Mouse (Mus musculus): ENCODE measurements around the gene St3gal3.

Gene St3gal3

GRCm38 (mm10) chr4:118019640-118020039 lies 115.1 kb downstream of the St3gal3 start:
- no peak for DNase-seq (ENCODE audit: low spot score in 2 of 2)

DNA sequence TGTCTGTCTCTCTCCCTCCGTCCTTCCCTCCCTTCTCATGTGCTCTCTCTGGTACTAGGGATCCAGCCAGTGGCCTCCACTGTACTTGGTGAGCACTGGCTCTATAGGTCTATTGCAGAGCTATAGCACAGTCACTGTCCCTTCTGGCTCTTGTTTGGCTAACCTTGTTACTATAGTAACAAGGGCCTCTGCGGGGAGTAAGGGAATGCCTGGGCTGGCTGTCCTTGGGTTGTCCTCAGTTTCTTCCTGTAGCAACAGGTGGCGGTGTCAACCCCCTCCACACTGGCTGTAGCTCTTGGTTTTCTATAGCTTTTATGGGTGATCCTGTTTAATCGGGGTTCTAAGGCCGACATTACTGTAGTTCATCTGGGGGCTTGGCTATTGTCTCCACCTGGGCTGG lies 115.5 kb downstream of the St3gal3 start:
- DNase-seq (ENCODE audit: low spot score in 2 of 2): no peak

- no peak for DNase-seq (ENCODE audit: low spot score in 2 of 2)
Measured at GRCm38 (mm10) chr4:118017021-118017805, 117.5 kb downstream of the St3gal3 start.

DNA sequence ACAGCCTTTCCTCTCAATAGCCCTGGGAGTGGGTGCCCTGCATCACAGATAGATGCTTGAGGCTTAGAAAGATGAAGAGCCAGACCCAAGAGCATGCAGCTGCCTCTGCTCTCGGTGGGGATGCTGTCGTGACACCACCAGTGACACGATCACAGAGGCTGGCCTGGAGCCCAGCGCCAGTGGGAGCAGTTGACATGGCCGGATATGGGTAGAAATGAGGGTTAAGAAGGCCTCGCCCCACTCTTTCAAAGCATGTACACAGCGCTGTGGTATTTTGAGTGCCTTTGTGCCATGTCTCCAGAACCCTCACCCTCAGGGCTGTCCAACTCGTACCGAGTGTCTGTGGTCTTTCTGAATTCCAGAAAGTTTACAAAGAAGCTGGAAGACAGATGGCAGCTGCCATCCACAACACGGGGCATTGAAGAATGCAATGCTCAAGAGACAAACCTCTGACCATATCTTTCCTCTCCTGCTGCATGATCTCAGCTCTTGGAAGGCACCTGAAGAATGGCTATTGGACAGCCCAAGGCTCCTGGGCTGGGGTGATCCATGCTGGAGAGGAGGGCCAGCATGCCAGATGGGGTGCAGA lies 118.3 kb downstream of the St3gal3 start:
- no peak for DNase-seq (ENCODE audit: low spot score in 2 of 2)

- no peak for DNase-seq (ENCODE audit: low spot score in 2 of 2)
Measured at GRCm38 (mm10) chr4:118015636-118016035, 119.1 kb downstream of the St3gal3 start.

- DNase-seq (ENCODE audit: low spot score in 2 of 2): no peak
Measured at GRCm38 (mm10) chr4:118015126-118015525, 119.6 kb downstream of the St3gal3 start.

- no peak for DNase-seq (ENCODE audit: low spot score in 2 of 2)
Measured at GRCm38 (mm10) chr4:118010661-118011173, 124.0 kb downstream of the St3gal3 start.

GRCm38 (mm10) chr4:118008433-118009033 lies 126.2 kb downstream of the St3gal3 start:
- no peak for DNase-seq (ENCODE audit: low spot score in 2 of 2)

GRCm38 (mm10) chr4:118001355-118001754 lies 133.4 kb downstream of the St3gal3 start:
- DNase-seq (ENCODE audit: low spot score in 2 of 2): no peak

GRCm38 (mm10) chr4:118000605-118001208 lies 134.0 kb downstream of the St3gal3 start:
- DNase-seq (ENCODE audit: low spot score in 2 of 2): no peak

- DNase-seq (ENCODE audit: low spot score in 2 of 2): no peak
Measured at GRCm38 (mm10) chr4:117999951-118000350, 134.8 kb downstream of the St3gal3 start.

- DNase-seq (ENCODE audit: low spot score in 2 of 2): no peak
Measured at GRCm38 (mm10) chr4:117997381-117998269, 137.1 kb downstream of the St3gal3 start.

DNA sequence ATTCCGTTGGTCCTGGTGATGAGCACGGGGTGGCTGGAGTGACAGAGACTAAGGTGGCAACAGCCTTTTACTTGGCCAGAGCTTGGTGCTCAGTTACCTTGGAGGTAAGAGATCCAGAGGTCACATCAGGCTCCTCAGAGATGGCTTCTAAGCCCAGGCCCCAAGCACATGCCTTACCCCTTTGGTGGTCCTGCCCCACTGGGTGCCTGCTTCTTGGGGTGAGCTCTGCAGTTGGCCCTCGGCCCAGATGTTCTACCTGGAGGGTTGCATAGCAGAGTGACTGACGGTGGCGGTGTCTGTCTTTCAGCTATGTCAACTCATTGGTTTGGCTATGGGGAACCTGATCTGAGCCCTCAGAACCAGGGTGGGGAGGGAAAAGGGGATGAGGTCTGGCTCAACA lies 138.0 kb downstream of the St3gal3 start:
- DNase-seq (ENCODE audit: low spot score in 2 of 2): no peak

GRCm38 (mm10) chr4:117995461-117995860 lies 139.3 kb downstream of the St3gal3 start:
- no peak for DNase-seq (ENCODE audit: low spot score in 2 of 2)

DNA sequence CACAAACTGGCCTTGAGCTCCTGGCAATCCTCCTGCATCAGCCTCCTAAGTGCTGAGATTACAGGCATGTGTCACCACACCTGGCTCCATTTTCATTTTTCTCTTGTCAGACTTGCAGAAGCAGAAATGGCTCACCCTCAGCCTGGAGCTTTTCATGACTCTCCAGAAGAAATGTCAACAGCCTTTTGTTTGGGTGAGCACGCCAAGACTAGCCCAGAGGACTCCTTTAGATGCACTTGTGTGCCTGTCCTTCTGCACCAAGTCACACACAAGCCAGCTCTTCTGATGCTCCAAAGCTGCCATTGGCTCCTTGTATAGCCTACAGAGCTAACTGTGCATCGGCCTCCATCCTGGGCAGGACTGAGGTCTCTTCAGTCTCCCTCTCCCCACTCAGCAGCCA lies 141.3 kb downstream of the St3gal3 start:
- no peak for DNase-seq (ENCODE audit: low spot score in 2 of 2)

GRCm38 (mm10) chr4:117992872-117993271 lies 141.8 kb downstream of the St3gal3 start:
- no peak for DNase-seq (ENCODE audit: low spot score in 2 of 2)

DNA sequence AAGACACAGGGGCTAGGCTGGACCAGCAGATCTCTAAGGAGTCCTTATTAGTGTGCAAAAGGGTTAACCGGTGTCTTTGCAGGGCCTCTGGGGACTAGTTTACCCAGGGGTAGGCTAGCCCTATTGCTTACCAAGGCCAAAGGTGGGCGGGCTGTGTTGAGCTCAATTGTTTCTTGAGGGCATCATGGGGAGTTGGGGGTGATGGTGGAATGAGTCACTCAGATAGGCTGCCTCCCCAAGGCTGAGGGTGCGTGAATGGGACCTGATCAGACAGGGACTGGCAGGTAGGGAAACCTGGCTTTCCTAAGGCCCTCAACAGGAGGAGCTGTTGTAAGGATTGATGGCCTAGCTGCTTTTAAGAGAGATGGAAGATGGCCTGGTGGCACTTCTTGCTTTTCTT lies 142.7 kb downstream of the St3gal3 start:
- no peak for DNase-seq (ENCODE audit: low spot score in 2 of 2)

DNA sequence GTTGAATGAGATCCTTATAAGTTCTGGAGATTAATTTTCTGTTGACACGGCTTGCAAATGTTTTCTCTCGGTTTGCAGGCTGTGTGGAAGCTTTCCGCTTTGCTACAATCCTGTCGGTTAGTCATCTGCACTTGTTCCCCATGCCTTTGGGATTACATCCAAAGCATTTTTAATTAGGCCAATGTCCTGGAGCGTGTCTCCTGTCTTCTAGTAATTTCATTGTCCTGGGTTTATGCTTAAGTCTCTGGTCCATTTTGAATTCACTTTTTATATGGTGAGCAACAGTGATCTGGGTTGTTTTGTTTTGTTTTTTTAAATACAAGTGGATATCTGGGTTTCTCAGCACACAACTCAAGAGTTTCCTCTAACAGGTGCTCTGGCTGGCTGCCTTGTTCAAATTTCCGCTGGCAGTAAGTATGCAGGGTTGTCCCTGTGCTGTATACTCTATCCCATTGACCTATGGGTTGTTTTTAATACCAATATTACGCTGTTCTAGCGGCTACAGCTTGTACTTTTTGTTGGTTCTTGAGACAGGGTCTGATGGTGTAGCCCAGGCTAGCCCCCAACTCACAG lies 143.6 kb downstream of the St3gal3 start:
- no peak for DNase-seq (ENCODE audit: low spot score in 2 of 2)

- no peak for DNase-seq (ENCODE audit: low spot score in 2 of 2)
Measured at GRCm38 (mm10) chr4:117990571-117990970, 144.1 kb downstream of the St3gal3 start.

DNA sequence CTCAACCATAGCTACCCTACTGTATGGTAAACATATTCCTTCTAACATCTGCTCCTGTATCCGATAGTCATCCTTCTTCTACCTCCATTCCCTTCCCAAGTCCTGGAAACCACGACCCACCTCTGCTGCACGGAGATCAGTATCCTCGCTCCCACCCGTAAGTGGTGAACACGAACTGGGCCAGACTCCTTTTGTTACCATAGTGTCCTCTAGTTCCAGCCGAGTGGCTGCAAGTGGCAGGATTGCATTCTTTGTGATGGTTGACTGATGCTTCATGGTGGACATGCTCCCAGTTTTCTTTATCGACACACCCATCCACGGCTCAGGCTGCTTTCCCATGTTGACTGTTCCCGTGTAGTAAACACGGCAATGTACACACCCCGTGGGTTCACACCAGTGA lies 144.9 kb downstream of the St3gal3 start:
- no peak for DNase-seq (ENCODE audit: low spot score in 2 of 2)

- no peak for DNase-seq (ENCODE audit: low spot score in 2 of 2)
Measured at GRCm38 (mm10) chr4:117986766-117987165, 147.9 kb downstream of the St3gal3 start.

All from spleen, postnatal 14 days (tissue).